Mouse (Mus musculus): ENCODE measurements around the gene Atp13a3.

DNA sequence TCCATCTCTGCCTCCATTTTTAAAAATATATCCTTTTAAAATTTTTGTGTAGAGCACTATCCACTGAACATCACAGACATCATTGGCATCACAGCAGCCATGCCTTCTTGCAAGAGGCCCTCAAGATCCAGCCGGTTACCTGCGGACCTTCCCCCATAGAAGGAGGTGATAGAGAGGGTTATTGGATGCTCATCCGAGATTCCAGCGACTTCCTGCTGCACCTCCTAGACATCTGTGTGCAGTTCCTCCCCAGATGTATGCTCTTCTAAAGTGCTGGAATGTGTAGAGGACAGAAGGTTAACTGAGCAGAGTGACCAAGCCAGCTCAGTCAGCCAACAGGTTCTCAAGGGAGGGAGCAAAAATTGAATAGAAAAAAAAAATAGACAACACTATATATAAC is 21.7 kb upstream of the Atp13a3 start:
- TF ChIP-seq CTCF (IDR thresholded peaks at IDR 0.05; ENCODE audit: control insufficient read depth, insufficient read depth, insufficient read length): no peak
- no peak for TF ChIP-seq MAX (IDR thresholded peaks at IDR 0.05)
- TF ChIP-seq USF1 (IDR thresholded peaks at IDR 0.05; ENCODE audit: low read depth): no peak
- TF ChIP-seq MYOD1 (IDR thresholded peaks at IDR 0.05; ENCODE audit: control insufficient read depth, insufficient read length, low read depth): no peak
- TF ChIP-seq MYOG (IDR thresholded peaks at IDR 0.05; ENCODE audit: control insufficient read depth, extremely low read depth, insufficient read length): no peak
- TF ChIP-seq FOSL1 (IDR thresholded peaks at IDR 0.05; ENCODE audit: insufficient read depth, low read length, poor library complexity, severe bottlenecking): no peak
- TF ChIP-seq CEBPB (IDR thresholded peaks at IDR 0.05; ENCODE audit: low read depth): no peak
